Mouse (Mus musculus) stomach, embryonic 16.5 days (tissue): Measurements from ENCODE around the gene Timp3. TPM values are rescaled to one million over a fixed set of nuclear protein-coding genes. Genes with fewer than 3 reads are reported as not detected.

Source experiments
- ATAC-seq: fragments of 200-750 bp; cut with Nextera tagmentation; 2 replicates; pipeline ENCODE4 v1.8.0; 2017; ENCODE audit warnings: moderate number of reproducible peaks, moderate TSS enrichment; ENCODE audit not compliant: insufficient read depth, low FRiP score
- H3K27ac ChIP-seq: fragments of 300-500 bp; sonication (generic); 2 replicates; pipeline ENCODE4 v1.5.1; 2014; ENCODE audit warnings: low read length
- H3K27me3 ChIP-seq: fragments of 300-500 bp; sonication (generic); 2 replicates; pipeline ENCODE4 v1.6.1; 2014; ENCODE audit warnings: low read length, control low read depth, mixed read lengths; ENCODE audit not compliant: control insufficient read depth, insufficient read depth
- H3K36me3 ChIP-seq: fragments of 300-500 bp; sonication (generic); 2 replicates; pipeline ENCODE4 v1.6.1; 2014; ENCODE audit warnings: low read length; ENCODE audit not compliant: control insufficient read depth, insufficient read depth
- H3K4me1 ChIP-seq: fragments of 300-500 bp; sonication (generic); 2 replicates; pipeline ENCODE4 v1.6.1; 2014; ENCODE audit warnings: low read length, control low read depth, mixed read lengths; ENCODE audit not compliant: control insufficient read depth, insufficient read depth
- H3K4me2 ChIP-seq: fragments of 300-500 bp; sonication (generic); 2 replicates; pipeline ENCODE4 v1.6.1; 2014; ENCODE audit warnings: low read depth, low read length, mixed read lengths
- H3K4me3 ChIP-seq: fragments of 300-500 bp; sonication (generic); replicated peaks from 2 replicates; pipeline ENCODE4 v1.5.1; 2014; ENCODE audit warnings: mild to moderate bottlenecking, low read length
- H3K9ac ChIP-seq: fragments of 300-500 bp; sonication (generic); 2 replicates; pipeline ENCODE4 v1.6.1; 2014; ENCODE audit warnings: low read length
- H3K9me3 ChIP-seq: fragments of 300-500 bp; sonication (generic); replicated peaks from 2 replicates; pipeline ENCODE4 v1.6.1; 2016; ENCODE audit warnings: low read length, control low read depth; ENCODE audit not compliant: control insufficient read depth
- WGBS: fragments of 180-500 bp; shearing (Covaris S2); extraction: QIAGEN DNeasy Blood & Tissue Kit; methylation state at CpG from one replicate; pipeline ENCODE4 v1.1.7; 2014; 5-methylcytosine and 5-hydroxymethylcytosine counted together
- polyA plus RNA-seq: library from polyadenylated mRNA; unstranded; fragments of >200 nt; fragmentation: Nextera tagmentation; extraction: Ambion mirVana; gene quantifications from 2 replicates; pipeline ENCODE4 v1.2.1, GENCODE M21; 2015

Gene Timp3
- polyA plus RNA-seq, 1 experiment from 2014 or later = 76.1 TPM

DNA sequence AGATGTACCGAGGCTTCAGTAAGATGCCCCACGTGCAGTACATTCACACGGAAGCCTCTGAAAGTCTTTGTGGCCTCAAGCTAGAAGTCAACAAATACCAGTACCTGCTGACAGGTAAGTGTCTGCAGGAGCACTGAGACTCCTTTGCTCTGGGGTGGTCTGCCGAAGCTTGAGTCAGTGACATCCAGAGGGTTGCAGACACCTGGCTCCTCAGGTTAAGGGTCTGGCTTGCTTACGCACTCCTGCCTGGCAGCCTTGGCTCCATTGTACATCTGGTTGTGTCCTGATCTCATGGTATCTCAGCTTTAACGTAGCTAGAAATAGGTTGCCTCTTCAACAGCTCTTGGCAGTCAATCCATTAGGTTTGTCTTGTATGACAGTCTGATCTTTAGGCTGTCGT lies 43.8 kb downstream of the Timp3 start:
- H3K9ac ChIP-seq = no peak overlapping the region
- H3K27ac ChIP-seq = no peak overlapping the region
- peaks cover 43% of the 10 kb centered on the region for H3K4me1 ChIP-seq
- H3K27me3 ChIP-seq = no peaks in the 10 kb centered on the region
- H3K4me2 ChIP-seq = no peak overlapping the region
- no peak overlapping the region for H3K4me3 ChIP-seq
- ATAC-seq = no peak
- H3K9me3 ChIP-seq = no peaks in the 10 kb centered on the region
- H3K36me3 ChIP-seq = 0 out of 2 replicates have a peak, but pooled peaks cover 4% of the 10 kb centered on the region
- WGBS = 86% methylated on average over 7 of the region's 7 CpGs

- WGBS = 83% methylated on average over 6 of the region's 6 CpGs
- ATAC-seq = no peak
- peaks cover 35% of the 10 kb centered on the region for H3K4me1 ChIP-seq
- H3K27me3 ChIP-seq = no peaks in the 10 kb centered on the region
- no peak overlapping the region for H3K9ac ChIP-seq
- H3K36me3 ChIP-seq = 0 out of 2 replicates have a peak, but pooled peaks cover 4% of the 10 kb centered on the region
- H3K9me3 ChIP-seq = no peaks in the 10 kb centered on the region
- no peak overlapping the region for H3K4me2 ChIP-seq
- no peak overlapping the region for H3K27ac ChIP-seq
- no peak overlapping the region for H3K4me3 ChIP-seq
Measured at GRCm38 (mm10) chr10:86344654-86345053, 44.5 kb downstream of the Timp3 start.

GRCm38 (mm10) chr10:86345645-86346044 lies 45.5 kb downstream of the Timp3 start:
- Histone ChIP-seq H3K4me3 (no peak overlapping the region), H3K4me1 (peaks cover 25% of the 10 kb centered on the region), H3K9ac (no peak overlapping the region), H3K36me3 (0 out of 2 replicates have a peak, but pooled peaks cover 4% of the 10 kb centered on the region), H3K27me3 (no peaks in the 10 kb centered on the region), H3K9me3 (no peaks in the 10 kb centered on the region), H3K4me2 (no peak overlapping the region), H3K27ac (no peak overlapping the region)
- WGBS = 93% methylated on average over 9 of the region's 9 CpGs
- no peak for ATAC-seq

- peak; percentile 57; the same call in 1 of the 2 replicates for ATAC-seq
- Histone ChIP-seq H3K4me2 (no peak overlapping the region), H3K4me1 (peaks cover 19% of the 10 kb centered on the region), H3K27ac (no peak overlapping the region), H3K36me3 (0 out of 2 replicates have a peak, but pooled peaks cover 4% of the 10 kb centered on the region), H3K4me3 (no peak overlapping the region), H3K9ac (no peak overlapping the region), H3K27me3 (no peaks in the 10 kb centered on the region), H3K9me3 (no peaks in the 10 kb centered on the region)
- WGBS = 27% methylated on average over 3 of the region's 3 CpGs
Measured at GRCm38 (mm10) chr10:86346235-86346840, 46.2 kb downstream of the Timp3 start.

DNA sequence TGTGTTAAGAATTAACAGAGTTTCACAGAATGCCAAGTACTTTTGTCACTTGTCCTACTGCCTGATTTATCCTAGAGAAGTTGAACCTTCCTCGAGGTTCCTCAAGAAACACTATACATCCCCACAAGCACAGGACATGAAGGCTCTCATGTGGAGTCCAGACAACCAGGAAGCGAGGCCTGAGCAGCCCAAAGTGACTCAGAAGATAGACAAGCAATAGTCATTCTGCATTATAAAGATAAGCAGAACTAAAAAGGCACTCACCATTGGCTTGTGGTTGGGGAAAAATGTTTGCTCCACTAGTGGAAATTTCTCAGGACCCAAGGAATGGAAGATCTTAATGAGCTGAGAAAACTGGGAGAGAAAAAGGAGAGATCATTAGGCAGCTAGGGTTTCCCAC lies 51.1 kb downstream of the Timp3 start:
- no peak overlapping the region for H3K4me3 ChIP-seq
- no peak overlapping the region for H3K27ac ChIP-seq
- 79% methylated on average over 2 of the region's 2 CpGs for WGBS
- ATAC-seq = no peak
- 0 out of 2 replicates have a peak, but pooled peaks cover 4% of the 10 kb centered on the region for H3K36me3 ChIP-seq
- peaks cover 3% of the 10 kb centered on the region; the same call in 1 of the 2 replicates for H3K4me1 ChIP-seq
- H3K9me3 ChIP-seq = no peaks in the 10 kb centered on the region
- H3K4me2 ChIP-seq = no peak overlapping the region
- H3K27me3 ChIP-seq = no peaks in the 10 kb centered on the region
- no peak overlapping the region for H3K9ac ChIP-seq

GRCm38 (mm10) chr10:86352521-86352920 lies 52.3 kb downstream of the Timp3 start:
- Histone ChIP-seq H3K9me3 (no peaks in the 10 kb centered on the region), H3K4me1 (no peaks in the 10 kb centered on the region), H3K27ac (no peak overlapping the region), H3K36me3 (0 out of 2 replicates have a peak, but pooled peaks cover 4% of the 10 kb centered on the region), H3K27me3 (no peaks in the 10 kb centered on the region), H3K4me3 (no peak overlapping the region), H3K9ac (no peak overlapping the region), H3K4me2 (no peak overlapping the region)
- 86% methylated on average over 3 of the region's 3 CpGs for WGBS
- ATAC-seq = no peak

- no peak overlapping the region for H3K27ac ChIP-seq
- ATAC-seq = no peak
- 59% methylated on average over 5 of the region's 5 CpGs for WGBS
- H3K4me1 ChIP-seq = peaks cover 7% of the 10 kb centered on the region
- no peaks in the 10 kb centered on the region for H3K9me3 ChIP-seq
- H3K4me2 ChIP-seq = no peak overlapping the region
- no peaks in the 10 kb centered on the region for H3K27me3 ChIP-seq
- no peak overlapping the region for H3K4me3 ChIP-seq
- no peaks in the 10 kb centered on the region for H3K36me3 ChIP-seq
- no peak overlapping the region for H3K9ac ChIP-seq
Measured at GRCm38 (mm10) chr10:86356819-86357563, 56.8 kb downstream of the Timp3 start.

DNA sequence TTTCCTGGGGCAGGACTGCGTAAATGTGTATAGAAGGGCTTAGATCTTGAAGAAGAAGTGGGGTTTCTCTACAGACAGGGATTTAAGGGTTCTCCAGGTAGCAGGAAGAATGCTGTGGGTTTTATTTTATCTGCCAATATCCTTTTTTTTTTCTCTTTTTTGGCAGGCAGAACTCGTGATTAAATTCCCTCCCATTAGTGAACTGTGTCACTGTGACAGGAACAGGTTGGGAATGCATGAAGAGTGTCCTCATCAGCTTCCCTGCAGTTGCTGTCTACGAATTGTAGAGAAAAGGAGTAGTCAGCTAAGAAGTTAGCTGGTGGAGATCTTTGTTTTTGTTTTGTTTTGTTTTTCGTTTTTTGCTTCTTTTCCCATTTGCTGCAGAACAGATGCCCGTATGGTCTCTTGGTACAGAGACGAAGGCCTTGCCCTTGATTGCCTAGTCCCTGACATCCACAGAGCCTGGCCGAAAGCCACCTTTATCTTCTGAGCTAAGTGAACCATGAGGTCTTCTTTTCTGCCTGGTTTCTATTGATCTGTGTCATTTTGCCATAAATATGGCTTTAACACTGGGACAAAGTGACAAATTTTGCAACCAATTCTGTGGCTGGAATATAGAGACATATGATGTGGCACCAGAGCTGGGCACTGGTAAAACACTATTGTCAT lies 58.3 kb downstream of the Timp3 start:
- Histone ChIP-seq H3K9ac (no peak overlapping the region), H3K27me3 (no peaks in the 10 kb centered on the region), H3K4me3 (no peak overlapping the region), H3K27ac (no peak overlapping the region), H3K36me3 (no peaks in the 10 kb centered on the region), H3K4me2 (no peak overlapping the region), H3K9me3 (no peaks in the 10 kb centered on the region), H3K4me1 (peaks cover 13% of the 10 kb centered on the region)
- 86% methylated on average over 7 of the region's 7 CpGs for WGBS
- ATAC-seq = no peak

DNA sequence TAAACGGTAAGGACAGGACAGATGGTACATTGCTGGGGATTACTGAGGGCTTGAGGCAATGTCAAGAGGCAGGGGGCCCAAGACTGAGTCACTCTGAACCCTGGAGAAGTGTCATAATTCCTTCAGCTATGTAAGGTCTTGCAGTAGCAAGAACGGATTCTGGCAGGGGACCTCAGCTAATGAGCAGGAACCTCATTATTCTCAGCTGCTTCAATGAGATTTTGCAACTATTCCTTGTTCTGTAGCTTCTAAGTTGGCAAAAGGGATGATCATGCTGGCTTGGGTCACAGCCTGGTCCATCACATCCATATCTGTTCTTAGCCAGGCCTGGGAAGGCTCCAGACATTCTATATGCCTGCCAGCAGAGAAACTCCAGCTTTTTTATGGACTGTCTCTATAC lies 59.0 kb downstream of the Timp3 start:
- H3K9me3 ChIP-seq = no peaks in the 10 kb centered on the region
- no peak overlapping the region for H3K4me3 ChIP-seq
- ATAC-seq = no peak; the same call in 1 of the 2 replicates
- no peaks in the 10 kb centered on the region for H3K27me3 ChIP-seq
- H3K36me3 ChIP-seq = no peaks in the 10 kb centered on the region
- H3K9ac ChIP-seq = no peak overlapping the region
- WGBS = 52% methylated on average over 2 of the region's 2 CpGs
- H3K27ac ChIP-seq = peak overlapping the region; percentile 36; the same call in 1 of the 2 replicates
- H3K4me1 ChIP-seq = peaks cover 19% of the 10 kb centered on the region
- no peak overlapping the region for H3K4me2 ChIP-seq
